Mouse (Mus musculus) lung, embryonic 14.5 days (tissue): ENCODE data around the gene Tmem220. TPM values are rescaled to one million over a fixed set of nuclear protein-coding genes. Genes with fewer than 3 reads are reported as not detected.

ENCODE experiments used
- ATAC-seq: fragments of 200-750 bp; cut with Nextera tagmentation; 2 replicates; pipeline ENCODE4 v1.8.0; 2017; ENCODE audit warnings: mild to moderate bottlenecking, moderate TSS enrichment, moderate library complexity; ENCODE audit not compliant: insufficient read depth
- DNase-seq: peaks from one replicate; pipeline ENCODE4 v3.0.0-alpha.2; 2015
- H3K27ac ChIP-seq: fragments of 300-500 bp; sonication (generic); 2 replicates; pipeline ENCODE4 v1.5.1; 2014; ENCODE audit warnings: low read depth, mild to moderate bottlenecking, moderate library complexity
- H3K27me3 ChIP-seq: fragments of 300-500 bp; sonication (generic); 2 replicates; pipeline ENCODE4 v1.6.1; 2014; ENCODE audit warnings: low read length, control low read depth; ENCODE audit not compliant: insufficient read depth
- H3K36me3 ChIP-seq: fragments of 300-500 bp; sonication (generic); 2 replicates; pipeline ENCODE4 v1.6.1; 2014; ENCODE audit warnings: control low read depth; ENCODE audit not compliant: insufficient read depth
- H3K4me1 ChIP-seq: fragments of 300-500 bp; sonication (generic); 2 replicates; pipeline ENCODE4 v1.6.1; 2014; ENCODE audit warnings: antibody characterized with exemption, control low read depth; ENCODE audit not compliant: insufficient read depth
- H3K4me2 ChIP-seq: fragments of 300-500 bp; sonication (generic); 2 replicates; pipeline ENCODE4 v1.6.1; 2014; ENCODE audit warnings: mild to moderate bottlenecking
- H3K4me3 ChIP-seq: fragments of 300-500 bp; sonication (generic); 2 replicates; pipeline ENCODE4 v1.5.1; 2014; ENCODE audit warnings: low read depth, low read length
- H3K9ac ChIP-seq: fragments of 300-500 bp; sonication (generic); 2 replicates; pipeline ENCODE4 v1.6.1; 2014
- H3K9me3 ChIP-seq: fragments of 300-500 bp; sonication (generic); 2 replicates; pipeline ENCODE4 v1.6.1; 2016; ENCODE audit warnings: low read depth, low read length, control low read depth
- CTCF ChIP-seq: IDR thresholded peaks from 2 replicates; pipeline ENCODE4 v1.5.1; 2016; ENCODE audit warnings: antibody characterized with exemption, low read depth
- WGBS: fragments of 180-500 bp; shearing (Covaris S2); extraction: QIAGEN DNeasy Blood & Tissue Kit; methylation state at CpG from one replicate; pipeline ENCODE4 v1.1.7; 2014; 5-methylcytosine and 5-hydroxymethylcytosine counted together
- polyA plus RNA-seq: library from polyadenylated mRNA; unstranded; fragments of >200 nt; fragmentation: Nextera tagmentation; extraction: Ambion mirVana; gene quantifications from 2 replicates; pipeline ENCODE4 v1.2.1, GENCODE M21; 2014

The Tmem220 gene
- polyA plus RNA-seq, 1 experiment from 2014 or later: 1.8 TPM

DNA sequence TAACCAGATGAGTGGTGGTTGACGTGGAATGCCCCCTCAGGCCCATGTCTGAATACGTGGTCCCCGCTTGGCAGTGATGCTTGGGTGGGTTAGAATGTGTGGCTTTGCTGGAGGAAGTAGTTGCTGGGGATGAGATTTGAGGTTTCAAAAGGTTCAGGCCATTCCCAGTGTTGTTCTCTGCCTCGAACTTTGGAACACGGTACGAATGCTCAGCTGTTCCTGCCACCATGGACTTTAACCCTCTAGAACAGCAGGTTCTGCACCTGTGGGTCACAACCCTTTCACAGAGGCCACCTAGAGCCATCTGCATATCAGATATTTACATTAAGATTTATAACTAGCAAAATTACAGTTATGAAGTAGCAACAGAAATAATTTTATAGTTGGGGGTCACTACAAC lies 11.3 kb downstream of the Tmem220 start:
- Histone ChIP-seq H3K4me2 (no peak overlapping the region), H3K27ac (no peak overlapping the region), H3K4me1 (no peaks in the 10 kb centered on the region), H3K9me3 (no peaks in the 10 kb centered on the region), H3K9ac (no peak overlapping the region), H3K36me3 (peaks cover 35% of the 10 kb centered on the region; the same call in 1 of the 2 replicates), H3K4me3 (no peak overlapping the region), H3K27me3 (no peaks in the 10 kb centered on the region)
- no peak for DNase-seq
- no peak for ATAC-seq
- TF ChIP-seq CTCF: no peak
- 81% methylated on average over 6 of the region's 6 CpGs for WGBS

DNA sequence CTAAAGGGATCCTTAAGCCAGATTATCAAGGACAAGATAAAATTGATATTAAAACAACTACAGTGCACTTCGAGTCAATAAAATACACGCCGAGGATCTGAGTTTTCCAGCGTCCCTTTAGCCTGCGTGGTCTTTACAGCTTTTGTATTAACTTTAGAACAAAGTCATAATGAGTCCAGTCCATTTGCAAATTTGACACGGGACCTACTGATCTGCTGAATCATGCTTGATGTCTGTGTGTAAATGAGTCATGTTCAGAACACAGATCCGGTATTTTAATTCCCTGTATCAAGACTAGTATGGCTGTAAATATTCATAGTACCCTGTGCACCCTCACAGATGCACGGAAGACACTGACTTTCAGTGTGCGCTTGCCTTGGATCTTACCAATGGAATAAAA lies 11.9 kb downstream of the Tmem220 start:
- 93% methylated on average over 9 of the region's 9 CpGs for WGBS
- TF ChIP-seq CTCF: no peak
- no peak overlapping the region for H3K4me2 ChIP-seq
- no peaks in the 10 kb centered on the region for H3K9me3 ChIP-seq
- DNase-seq: no peak
- no peaks in the 10 kb centered on the region for H3K27me3 ChIP-seq
- no peak overlapping the region for H3K9ac ChIP-seq
- H3K4me1 ChIP-seq: no peaks in the 10 kb centered on the region
- no peak for ATAC-seq
- no peak overlapping the region for H3K27ac ChIP-seq
- no peak overlapping the region for H3K4me3 ChIP-seq
- peaks cover 35% of the 10 kb centered on the region; the same call in 1 of the 2 replicates for H3K36me3 ChIP-seq

DNA sequence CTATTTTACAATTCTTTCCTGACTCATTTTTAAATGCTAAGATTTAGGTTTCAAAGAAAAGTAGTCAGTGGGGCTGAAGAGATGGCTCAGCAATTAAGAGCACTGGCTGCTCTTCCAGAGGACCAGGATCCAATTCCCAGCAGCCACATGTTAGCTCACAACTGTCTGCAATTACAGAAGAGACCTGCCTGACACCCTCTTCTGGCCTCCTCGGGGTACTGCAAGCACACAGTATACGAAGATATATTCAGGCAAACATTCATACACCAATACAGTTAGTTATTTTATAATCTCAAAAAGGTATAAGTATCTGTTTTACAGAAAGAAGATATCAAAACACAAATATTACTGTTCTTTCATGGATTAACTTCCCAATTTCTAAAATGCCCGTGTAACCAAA lies 14.8 kb downstream of the Tmem220 start:
- H3K27ac ChIP-seq: no peak overlapping the region
- H3K4me1 ChIP-seq: no peaks in the 10 kb centered on the region
- ATAC-seq (no peak), DNase-seq (peak; percentile 15)
- no peak overlapping the region for H3K9ac ChIP-seq
- no peaks in the 10 kb centered on the region for H3K27me3 ChIP-seq
- H3K4me2 ChIP-seq: no peak overlapping the region
- peaks cover 35% of the 10 kb centered on the region; the same call in 1 of the 2 replicates for H3K36me3 ChIP-seq
- H3K4me3 ChIP-seq: no peak overlapping the region
- H3K9me3 ChIP-seq: no peaks in the 10 kb centered on the region
- 87% methylated on average over 3 of the region's 3 CpGs for WGBS
- TF ChIP-seq CTCF: peak; percentile 30; the same call in 1 of the 2 replicates

DNA sequence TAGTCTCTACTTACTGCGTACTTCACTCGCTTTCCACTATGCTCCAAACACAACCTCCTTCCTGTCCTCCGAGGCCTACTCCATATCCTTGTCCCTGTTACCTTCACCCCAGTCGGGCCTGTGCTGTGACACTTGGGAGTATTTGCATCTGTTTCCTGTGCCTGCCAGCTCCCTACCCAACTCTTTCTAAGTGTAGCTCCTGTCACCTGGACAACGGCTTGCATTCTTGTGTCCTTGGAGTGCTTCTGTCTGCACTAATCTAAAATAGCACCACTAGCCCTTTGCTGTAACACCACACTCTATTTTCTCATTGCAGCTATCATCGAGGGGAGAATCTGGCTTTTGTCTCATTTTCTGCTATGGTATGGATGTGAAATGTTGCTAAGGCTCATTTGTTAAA lies 15.5 kb downstream of the Tmem220 start:
- Histone ChIP-seq H3K4me3 (no peak overlapping the region), H3K4me1 (no peaks in the 10 kb centered on the region), H3K27ac (no peak overlapping the region), H3K27me3 (no peaks in the 10 kb centered on the region), H3K36me3 (peaks cover 35% of the 10 kb centered on the region; the same call in 1 of the 2 replicates), H3K9me3 (no peaks in the 10 kb centered on the region), H3K9ac (no peak overlapping the region), H3K4me2 (no peak overlapping the region)
- 89% methylated on average over 6 of the region's 6 CpGs for WGBS
- TF ChIP-seq CTCF: no peak
- ATAC-seq: no peak
- no peak for DNase-seq

DNA sequence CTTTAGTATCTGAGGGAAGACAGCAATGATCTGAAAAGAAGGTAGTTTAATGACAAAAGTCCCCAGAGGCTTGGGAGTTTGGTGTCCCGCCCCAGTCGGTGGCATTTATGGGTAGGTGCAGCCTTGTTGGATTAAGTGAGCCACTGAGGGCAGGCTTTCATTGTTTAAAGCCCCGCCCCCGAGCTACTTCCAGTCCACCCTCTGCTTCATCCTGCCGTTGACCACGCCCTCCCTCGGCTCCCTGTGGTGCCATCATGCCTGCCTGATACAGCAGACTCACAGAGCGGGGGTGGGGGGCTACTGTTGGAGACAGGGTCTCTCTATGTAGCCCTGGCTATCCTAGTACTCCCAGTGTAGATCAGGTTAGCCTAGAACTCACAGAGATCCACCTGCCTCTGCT lies 18.1 kb downstream of the Tmem220 start:
- no peak for TF ChIP-seq CTCF
- H3K4me1 ChIP-seq: no peaks in the 10 kb centered on the region
- H3K4me3 ChIP-seq: no peak overlapping the region
- H3K36me3 ChIP-seq: peaks cover 29% of the 10 kb centered on the region; the same call in 1 of the 2 replicates
- H3K27ac ChIP-seq: no peak overlapping the region
- DNase-seq (no peak), ATAC-seq (no peak)
- H3K27me3 ChIP-seq: no peaks in the 10 kb centered on the region
- 48% methylated on average over 8 of the region's 8 CpGs for WGBS
- H3K4me2 ChIP-seq: no peak overlapping the region
- H3K9ac ChIP-seq: no peak overlapping the region
- H3K9me3 ChIP-seq: no peaks in the 10 kb centered on the region

DNA sequence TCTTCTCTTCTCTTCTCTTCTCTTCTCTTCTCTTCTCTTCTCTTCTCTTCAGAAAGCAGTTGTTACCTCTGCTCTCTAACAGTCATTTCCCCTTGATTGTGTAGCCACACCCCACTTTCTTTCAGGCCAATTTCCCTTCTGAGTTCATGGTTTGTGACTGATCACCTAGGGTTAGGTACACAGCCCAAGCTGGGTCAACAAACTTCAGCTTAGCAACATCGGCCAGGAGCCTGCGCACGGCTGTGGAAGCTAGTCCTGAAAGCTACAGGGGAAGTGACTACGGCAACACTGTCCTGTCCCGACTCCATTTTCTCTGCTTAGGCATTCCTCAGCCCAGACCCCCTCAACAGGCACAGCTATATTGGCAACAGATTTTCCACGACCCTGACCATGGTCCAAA lies 20.0 kb downstream of the Tmem220 start:
- DNase-seq: no peak
- WGBS: 54% methylated on average over 6 of the region's 6 CpGs
- no peak for TF ChIP-seq CTCF

DNA sequence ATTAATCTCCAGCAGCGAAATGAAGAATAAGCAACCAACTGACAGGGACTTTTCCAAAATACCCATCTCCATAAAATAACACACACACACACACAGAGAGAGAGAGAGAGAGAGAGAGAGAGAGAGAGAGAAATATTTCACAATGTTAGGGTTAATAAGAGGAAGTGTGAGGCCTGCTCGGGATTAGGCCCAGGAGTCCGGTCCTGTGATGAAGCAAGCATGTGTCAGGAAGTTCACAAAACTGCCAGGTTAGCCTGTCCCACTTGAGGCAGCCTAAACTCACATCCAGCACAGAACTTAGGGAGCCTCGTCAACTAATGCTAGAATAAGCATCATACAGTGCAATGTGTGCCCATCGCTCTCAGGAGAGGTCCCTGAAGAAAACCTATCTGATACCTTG lies 22.2 kb downstream of the Tmem220 start:
- no peaks in the 10 kb centered on the region for H3K27me3 ChIP-seq
- no peak overlapping the region for H3K9ac ChIP-seq
- no peaks in the 10 kb centered on the region; the same call in 1 of the 2 replicates for H3K36me3 ChIP-seq
- no peak overlapping the region for H3K4me3 ChIP-seq
- no peak overlapping the region for H3K4me2 ChIP-seq
- H3K4me1 ChIP-seq: no peaks in the 10 kb centered on the region
- H3K9me3 ChIP-seq: no peaks in the 10 kb centered on the region
- ATAC-seq: no peak
- no peak for TF ChIP-seq CTCF
- H3K27ac ChIP-seq: no peak overlapping the region
- 92% methylated on average over 5 of the region's 5 CpGs for WGBS
- no peak for DNase-seq

More for the DNA sequence above, 20.0 kb downstream of the Tmem220 start:
- Histone ChIP-seq H3K9me3 (no peaks in the 10 kb centered on the region), H3K9ac (no peak overlapping the region), H3K27me3 (no peaks in the 10 kb centered on the region), H3K4me1 (no peaks in the 10 kb centered on the region), H3K36me3 (peaks cover 11% of the 10 kb centered on the region; the same call in 1 of the 2 replicates), H3K4me3 (no peak overlapping the region), H3K27ac (no peak overlapping the region), H3K4me2 (no peak overlapping the region)
- ATAC-seq: no peak

DNA sequence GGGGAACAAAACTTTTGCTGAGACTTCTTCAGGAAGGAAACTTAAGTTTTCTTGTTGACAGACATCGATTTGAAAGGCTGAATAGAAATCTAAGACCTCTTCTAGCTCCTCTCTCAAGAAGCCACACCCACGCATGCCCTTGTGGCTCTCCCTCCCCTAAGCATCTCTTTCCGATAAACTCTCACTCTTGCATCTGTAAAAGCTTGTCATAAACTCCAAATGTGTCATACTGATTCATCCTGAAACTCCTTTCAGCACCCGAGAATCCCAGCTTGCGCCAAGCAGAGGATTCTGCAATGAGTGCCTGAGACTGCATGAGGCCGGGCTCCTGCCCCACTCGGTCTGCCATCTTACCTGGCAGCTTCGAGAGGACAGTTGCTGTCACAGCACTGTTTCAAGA lies 23.5 kb downstream of the Tmem220 start:
- 83% methylated on average over 8 of the region's 8 CpGs for WGBS

More for the DNA sequence above, 23.5 kb downstream of the Tmem220 start:
- ATAC-seq (no peak), DNase-seq (no peak)
- no peaks in the 10 kb centered on the region for H3K27me3 ChIP-seq
- no peaks in the 10 kb centered on the region; the same call in 1 of the 2 replicates for H3K36me3 ChIP-seq
- H3K9me3 ChIP-seq: no peaks in the 10 kb centered on the region
- H3K4me1 ChIP-seq: no peaks in the 10 kb centered on the region; the same call in 1 of the 2 replicates
- no peak for TF ChIP-seq CTCF
- no peak overlapping the region for H3K9ac ChIP-seq
- no peak overlapping the region for H3K4me2 ChIP-seq
- no peak overlapping the region for H3K27ac ChIP-seq
- no peak overlapping the region for H3K4me3 ChIP-seq
